Mouse (Mus musculus) hindbrain, embryonic 15.5 days (tissue): ENCODE measurements around the gene Gm49366. TPM values are rescaled to one million over a fixed set of nuclear protein-coding genes. Genes with fewer than 3 reads are reported as not detected.
"Not testable (repeated sequence)": the region's sequence is repeated elsewhere in the genome, so short reads cannot be mapped to it uniquely, and the experiment has no call there.

Experiments used
- ATAC-seq: fragments of 200-750 bp; cut with Nextera tagmentation; 2 replicates; pipeline ENCODE4 v1.8.0; 2017; ENCODE audit warnings: low read depth, moderate number of reproducible peaks, moderate TSS enrichment; ENCODE audit not compliant: low FRiP score
- H3K27ac ChIP-seq: fragments of 300-500 bp; sonication (generic); replicated peaks from 2 replicates; pipeline ENCODE4 v1.5.1; 2015; ENCODE audit warnings: mild to moderate bottlenecking, inconsistent platforms
- H3K27me3 ChIP-seq: fragments of 300-500 bp; sonication (generic); 2 replicates; pipeline ENCODE4 v1.6.1; 2015; ENCODE audit warnings: control low read depth, inconsistent platforms
- H3K36me3 ChIP-seq: fragments of 300-500 bp; sonication (generic); 2 replicates; pipeline ENCODE4 v1.6.1; 2015; ENCODE audit warnings: control low read depth, inconsistent platforms
- H3K4me1 ChIP-seq: fragments of 300-500 bp; sonication (generic); replicated peaks from 2 replicates; pipeline ENCODE4 v1.6.1; 2015; ENCODE audit warnings: control low read depth, inconsistent platforms
- H3K4me2 ChIP-seq: fragments of 300-500 bp; sonication (generic); 2 replicates; pipeline ENCODE4 v1.6.1; 2015; ENCODE audit warnings: moderate library complexity, mild to moderate bottlenecking, inconsistent platforms
- H3K4me3 ChIP-seq: fragments of 300-500 bp; sonication (generic); 2 replicates; pipeline ENCODE4 v1.5.1; 2015; ENCODE audit warnings: mild to moderate bottlenecking, inconsistent platforms
- H3K9ac ChIP-seq: fragments of 300-500 bp; sonication (generic); 2 replicates; pipeline ENCODE4 v1.6.1; 2015; ENCODE audit warnings: inconsistent platforms
- H3K9me3 ChIP-seq: fragments of 300-500 bp; sonication (generic); 2 replicates; pipeline ENCODE4 v1.6.1; 2016; ENCODE audit warnings: control low read depth, inconsistent platforms
- WGBS: fragments of 180-500 bp; shearing (Covaris S2); methylation state at CpG from one replicate; pipeline ENCODE4 v1.1.7; 2015; 5-methylcytosine and 5-hydroxymethylcytosine counted together
- polyA plus RNA-seq: library from polyadenylated mRNA; unstranded; fragments of >200 nt; fragmentation: Nextera tagmentation; extraction: Ambion mirVana; gene quantifications from 2 replicates; pipeline ENCODE4 v1.2.1, GENCODE M21; 2015

Gm49366 gene
- polyA plus RNA-seq, 1 experiment from 2014 or later: not detected

DNA sequence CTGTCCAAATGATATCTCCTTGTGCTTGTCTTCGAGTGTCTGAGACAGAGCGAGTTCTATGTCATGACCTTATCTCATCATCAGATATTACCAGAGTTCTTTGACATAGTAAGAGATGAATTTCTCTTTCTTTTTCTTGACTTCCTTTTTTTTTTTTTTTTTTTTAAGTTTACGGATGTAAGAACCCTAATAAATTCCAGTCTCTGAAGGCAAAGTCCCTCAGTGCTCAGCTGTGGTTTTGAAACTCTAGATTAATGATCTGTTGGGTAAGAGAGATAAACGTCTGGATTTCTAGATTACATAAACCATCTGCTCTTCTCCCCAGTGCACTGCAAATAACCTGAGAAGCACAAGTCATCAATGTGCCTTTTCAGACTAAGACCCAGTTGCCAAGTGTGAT, 4.6 kb upstream of the Gm49366 start:
- ATAC-seq: no peak
- Histone ChIP-seq H3K4me1 (0 out of 2 replicates have a peak, but pooled peaks cover 4% of the 10 kb centered on the region), H3K9me3 (no peaks in the 10 kb centered on the region), H3K4me2 (no peak overlapping the region), H3K36me3 (no peaks in the 10 kb centered on the region), H3K4me3 (no peak overlapping the region), H3K27me3 (0 out of 2 replicates have a peak, but pooled peaks cover 4% of the 10 kb centered on the region), H3K9ac (no peak overlapping the region), H3K27ac (no peak overlapping the region)
- WGBS: 66% methylated on average over 4 of the region's 4 CpGs

DNA sequence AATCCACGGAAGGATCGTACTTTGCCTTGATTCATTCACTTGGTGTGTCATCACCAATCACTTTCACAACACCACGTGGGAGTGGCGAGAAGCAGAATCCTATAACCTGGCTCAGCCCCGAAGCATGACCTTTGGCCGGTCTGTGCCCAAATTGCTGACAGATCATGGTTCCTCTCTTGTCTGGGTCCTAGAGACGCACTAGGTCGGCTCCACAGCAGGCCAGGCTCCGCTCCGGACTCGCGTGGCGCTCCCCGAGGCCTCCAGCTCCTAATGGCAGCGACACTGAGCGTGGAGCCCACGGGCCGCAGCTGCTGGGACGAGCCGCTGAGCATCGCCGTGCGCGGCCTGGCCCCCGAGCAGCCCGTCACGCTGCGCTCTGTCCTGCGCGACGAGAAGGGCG, 494 bp upstream of the Gm49366 start, which contains the start of gene Acot4:
Gene Acot4 (plus strand): TSS at position 139 of the 400 bp plus-strand sequence.
- Histone ChIP-seq H3K4me2 (peak within 1 kb of the TSS; percentile 62), H3K4me3 (peak within 1 kb of the TSS; percentile 48), H3K9ac (peak within 1 kb of the TSS; percentile 45)
- H3K36me3 ChIP-seq, H3K27ac ChIP-seq, H3K27me3 ChIP-seq, H3K4me1 ChIP-seq, H3K9me3 ChIP-seq: not testable (repeated sequence)
- peak; percentile 51; the same call in 1 of the 2 replicates for ATAC-seq
- 5% methylated on average over 32 of the region's 32 CpGs for WGBS

DNA sequence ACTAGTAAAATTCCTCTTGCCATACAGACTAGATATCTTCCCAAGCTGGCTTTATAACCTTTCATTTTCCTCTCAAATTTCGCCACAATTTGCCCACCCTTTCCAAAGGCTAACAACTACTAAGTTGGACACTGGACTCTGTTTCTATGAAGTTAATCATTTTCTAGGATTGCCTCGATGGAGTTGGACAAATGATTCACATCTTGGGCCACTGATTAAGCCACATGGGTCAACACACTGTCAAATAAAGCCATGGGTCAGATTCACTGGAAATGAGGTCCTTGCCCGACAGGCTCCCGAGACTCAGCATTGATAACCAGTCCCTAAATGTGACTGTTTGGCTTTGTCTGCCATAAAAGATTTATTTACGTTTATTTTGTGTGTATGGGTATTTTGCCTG, 3.5 kb downstream of the Gm49366 start:
- H3K36me3 ChIP-seq: no peaks in the 10 kb centered on the region
- H3K9ac ChIP-seq: no peak overlapping the region
- no peaks in the 10 kb centered on the region for H3K9me3 ChIP-seq
- no peak overlapping the region for H3K27ac ChIP-seq
- H3K4me1 ChIP-seq: 0 out of 2 replicates have a peak, but pooled peaks cover 4% of the 10 kb centered on the region
- ATAC-seq: no peak
- H3K4me2 ChIP-seq: no peak overlapping the region
- no peak overlapping the region for H3K4me3 ChIP-seq
- H3K27me3 ChIP-seq: 0 out of 2 replicates have a peak, but pooled peaks cover 4% of the 10 kb centered on the region
- 88% methylated on average over 5 of the region's 5 CpGs for WGBS

DNA sequence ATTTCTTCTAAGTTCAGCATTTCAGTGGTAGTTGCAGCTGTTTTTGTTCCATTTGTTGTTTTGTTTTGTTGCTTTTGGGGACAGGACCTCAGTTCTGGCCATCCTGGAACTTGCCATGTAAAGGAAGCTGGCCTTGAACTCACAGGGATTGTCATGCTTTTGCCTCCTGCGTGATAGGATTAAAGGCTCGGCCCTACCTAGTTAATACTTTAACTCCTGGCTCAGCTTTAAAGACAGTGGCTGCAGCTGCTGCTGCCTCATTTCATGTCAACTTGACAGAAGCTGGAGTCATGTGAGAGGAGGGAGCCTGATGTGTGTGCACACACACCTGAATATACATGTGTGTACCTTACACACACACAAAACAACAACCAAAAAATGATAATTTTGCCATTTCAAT, 5.3 kb downstream of the Gm49366 start:
- no peak for ATAC-seq
- WGBS: 83% methylated on average over 2 of the region's 2 CpGs
- H3K4me3 ChIP-seq: no peak overlapping the region
- no peaks in the 10 kb centered on the region for H3K36me3 ChIP-seq
- H3K4me2 ChIP-seq: no peak overlapping the region
- H3K9me3 ChIP-seq: 0 out of 2 replicates have a peak, but pooled peaks cover 7% of the 10 kb centered on the region
- no peaks in the 10 kb centered on the region for H3K4me1 ChIP-seq
- H3K27me3 ChIP-seq: no peaks in the 10 kb centered on the region
- H3K27ac ChIP-seq: no peak overlapping the region
- no peak overlapping the region for H3K9ac ChIP-seq

DNA sequence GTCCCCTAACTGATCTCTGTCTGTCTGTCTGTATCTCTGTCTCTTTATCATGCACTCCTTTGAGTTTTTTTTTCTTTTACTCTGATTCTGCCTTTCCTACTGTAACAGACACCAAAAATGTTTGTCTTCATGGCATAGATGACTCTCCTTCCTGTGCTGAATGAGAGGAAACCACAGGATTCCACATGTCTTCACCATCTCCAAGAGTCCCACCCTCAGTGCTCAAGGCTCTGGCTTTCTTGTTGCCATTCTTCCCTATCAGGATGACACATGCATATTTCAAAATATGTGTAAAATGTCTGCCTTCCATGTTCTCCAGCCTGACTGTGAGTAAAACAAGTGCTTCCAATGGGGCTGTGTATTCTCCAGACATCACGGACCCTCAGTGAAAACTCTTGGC, 8.2 kb downstream of the Gm49366 start:
- H3K27me3 ChIP-seq: no peaks in the 10 kb centered on the region
- 0 out of 2 replicates have a peak, but pooled peaks cover 7% of the 10 kb centered on the region for H3K9me3 ChIP-seq
- ATAC-seq: no peak
- H3K9ac ChIP-seq: no peak overlapping the region
- H3K27ac ChIP-seq: no peak overlapping the region
- H3K4me2 ChIP-seq: no peak overlapping the region
- WGBS: 100% methylated on average over 1 of the region's 1 CpGs
- no peaks in the 10 kb centered on the region for H3K36me3 ChIP-seq
- no peaks in the 10 kb centered on the region for H3K4me1 ChIP-seq
- no peak overlapping the region for H3K4me3 ChIP-seq

DNA sequence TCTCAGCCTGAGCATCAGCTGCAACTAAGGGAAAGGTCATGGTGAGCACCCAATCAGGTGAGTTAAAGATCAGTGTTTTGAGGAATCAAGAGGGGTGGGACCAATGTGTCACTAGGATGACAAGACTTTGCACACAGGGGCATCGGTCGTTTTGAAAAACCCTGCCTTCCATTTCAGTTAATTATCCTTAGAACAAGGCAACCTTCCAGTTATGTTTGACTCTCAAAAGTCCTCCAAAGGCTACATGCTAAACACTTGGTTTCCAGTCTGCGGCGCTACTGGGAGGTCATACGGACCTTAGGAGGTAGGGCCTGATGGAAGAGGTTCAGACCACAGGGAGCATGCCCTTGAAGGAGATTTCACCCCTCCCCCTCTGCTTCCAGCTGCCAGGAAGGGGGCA, 12.0 kb downstream of the Gm49366 start:
- not testable (repeated sequence) for H3K27ac ChIP-seq, H3K4me1 ChIP-seq, H3K4me2 ChIP-seq, H3K36me3 ChIP-seq, ATAC-seq, H3K4me3 ChIP-seq, H3K9me3 ChIP-seq, H3K27me3 ChIP-seq, H3K9ac ChIP-seq
- 88% methylated on average over 5 of the region's 5 CpGs for WGBS

DNA sequence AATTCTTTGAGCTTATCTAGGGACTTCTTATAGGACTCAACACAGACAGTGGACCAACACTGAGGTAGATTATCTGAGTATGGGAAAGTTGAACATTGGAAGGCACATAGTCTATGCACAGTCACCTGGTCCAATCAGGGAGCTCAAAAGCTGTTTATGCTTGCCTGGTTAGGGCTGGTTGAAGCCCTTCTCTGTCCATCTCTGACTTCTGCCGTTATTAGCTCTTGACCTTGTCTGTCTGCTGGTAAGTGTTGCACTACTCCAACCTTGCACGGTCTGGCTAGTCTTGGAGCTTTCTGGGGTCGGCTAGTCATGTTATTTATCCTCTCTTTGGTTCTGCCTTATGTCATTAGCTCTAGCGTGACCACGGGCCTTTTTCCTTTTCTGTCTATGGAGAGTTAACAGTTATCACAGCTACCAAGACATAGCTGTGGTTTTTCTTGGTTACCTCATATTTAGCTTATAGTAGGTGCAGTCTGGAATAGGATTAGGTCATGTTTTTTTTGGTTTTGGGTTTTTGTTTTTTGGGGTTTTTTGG, 13.3 kb downstream of the Gm49366 start, which contains the start of gene Acot3:
Gene Acot3 (plus strand): TSS at position 208 of the 538 bp plus-strand sequence.
- Histone ChIP-seq H3K27ac (no peak within 1 kb of the TSS), H3K4me2 (peak within 1 kb of the TSS; percentile 86), H3K36me3 (no peaks in the 10 kb centered on the region), H3K9ac (no peak within 1 kb of the TSS), H3K9me3 (0 out of 2 replicates have a peak, but pooled peaks cover 7% of the 10 kb centered on the region), H3K4me1 (peaks cover 5% of the 10 kb centered on the region), H3K27me3 (0 out of 2 replicates have a peak, but pooled peaks cover 3% of the 10 kb centered on the region), H3K4me3 (peak within 1 kb of the TSS; percentile 50; the same call in 1 of the 2 replicates)
- WGBS: 87% methylated on average over 5 of the region's 5 CpGs
- ATAC-seq: no peak

DNA sequence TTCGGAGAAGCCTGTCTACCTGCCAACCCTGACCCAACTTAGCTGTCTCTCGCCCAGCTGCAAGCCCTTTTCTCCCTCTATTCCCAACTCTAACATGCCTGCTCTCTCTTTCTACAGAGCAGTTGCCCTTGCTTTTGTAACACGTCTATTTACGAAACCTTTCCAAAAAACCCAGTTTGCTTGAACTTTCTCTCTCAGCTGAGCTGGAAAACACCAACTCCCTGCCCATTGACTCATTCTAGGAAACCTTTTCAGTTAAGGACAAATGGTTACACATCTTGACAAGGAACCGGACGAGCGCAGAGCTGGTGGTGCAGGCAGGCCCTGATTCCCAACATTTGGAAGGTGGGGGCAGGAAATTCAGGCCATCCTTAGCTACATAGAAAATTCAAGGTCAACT, 13.9 kb downstream of the Gm49366 start:
- H3K9ac ChIP-seq: no peak overlapping the region
- no peak overlapping the region for H3K27ac ChIP-seq
- H3K36me3 ChIP-seq: no peaks in the 10 kb centered on the region
- WGBS: 89% methylated on average over 7 of the region's 7 CpGs
- 0 out of 2 replicates have a peak, but pooled peaks cover 3% of the 10 kb centered on the region for H3K27me3 ChIP-seq
- peaks cover 5% of the 10 kb centered on the region for H3K4me1 ChIP-seq
- H3K4me2 ChIP-seq: peak overlapping the region; percentile 86; the same call in 1 of the 2 replicates
- H3K9me3 ChIP-seq: 0 out of 2 replicates have a peak, but pooled peaks cover 7% of the 10 kb centered on the region
- no peak for ATAC-seq
- peak overlapping the region; percentile 50; the same call in 1 of the 2 replicates for H3K4me3 ChIP-seq

DNA sequence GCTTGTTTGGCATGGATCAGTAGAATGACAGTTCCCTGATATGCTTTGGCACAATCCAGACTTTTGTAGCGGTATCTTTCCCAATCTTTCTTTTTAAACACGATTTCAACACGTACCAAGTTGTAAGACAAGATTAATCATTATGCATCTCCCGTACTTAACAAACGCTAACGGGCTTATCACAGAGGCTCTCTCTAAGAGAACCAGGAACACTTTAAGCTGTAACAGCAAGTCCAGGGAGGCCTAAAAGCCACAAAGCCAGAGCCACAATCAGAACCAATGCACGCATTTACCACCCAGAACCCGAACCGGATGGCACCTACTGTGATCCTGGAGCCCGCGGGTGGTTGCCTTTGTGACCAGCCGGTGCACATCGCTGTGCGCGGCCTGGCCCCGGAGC, 14.4 kb downstream of the Gm49366 start:
- 0 out of 2 replicates have a peak, but pooled peaks cover 5% of the 10 kb centered on the region for H3K9me3 ChIP-seq
- H3K4me3 ChIP-seq: peak overlapping the region; percentile 50
- no peak for ATAC-seq
- H3K27ac ChIP-seq: no peak overlapping the region
- H3K36me3 ChIP-seq: no peaks in the 10 kb centered on the region
- H3K4me1 ChIP-seq: peaks cover 5% of the 10 kb centered on the region
- H3K9ac ChIP-seq: peak overlapping the region; percentile 34
- peak overlapping the region; percentile 86 for H3K4me2 ChIP-seq
- 11% methylated on average over 16 of the region's 16 CpGs for WGBS
- H3K27me3 ChIP-seq: 0 out of 2 replicates have a peak, but pooled peaks cover 3% of the 10 kb centered on the region

DNA sequence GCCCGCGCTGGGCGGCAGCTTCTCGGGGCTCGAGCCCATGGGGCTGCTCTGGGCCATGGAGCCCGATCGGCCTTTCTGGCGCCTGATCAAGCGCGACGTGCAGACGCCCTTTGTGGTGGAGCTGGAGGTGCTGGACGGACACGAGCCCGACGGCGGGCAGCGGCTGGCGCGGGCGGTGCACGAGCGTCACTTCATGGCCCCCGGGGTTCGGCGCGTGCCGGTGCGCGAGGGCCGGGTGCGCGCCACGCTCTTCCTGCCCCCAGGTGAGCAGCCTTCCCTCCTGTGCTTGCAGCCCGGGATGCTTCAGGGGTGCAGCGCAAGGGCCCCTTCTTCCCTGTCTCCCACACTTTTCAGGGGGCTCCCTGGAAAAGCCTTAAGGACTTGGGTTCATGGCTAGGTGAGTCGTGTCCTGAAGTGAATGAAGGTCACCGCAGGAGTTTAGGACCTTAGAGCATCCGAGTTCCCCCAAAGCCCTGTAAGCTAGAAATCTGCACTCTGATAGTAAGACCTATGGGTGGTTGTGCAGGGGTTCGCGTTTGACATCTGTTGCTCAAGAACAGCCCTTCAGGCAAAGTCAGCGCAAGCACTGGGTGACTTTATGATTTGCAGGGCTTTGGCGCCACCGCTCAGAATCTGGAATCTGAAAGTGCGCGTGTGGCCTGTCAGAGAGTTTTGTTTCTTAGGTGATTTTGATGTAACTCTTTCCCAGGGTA, 15.1 kb downstream of the Gm49366 start:
- WGBS: 3% methylated on average over 33 of the region's 46 CpGs
- Histone ChIP-seq H3K9me3 (no peaks in the 10 kb centered on the region), H3K4me1 (peaks cover 5% of the 10 kb centered on the region), H3K27ac (no peak overlapping the region), H3K9ac (peak overlapping the region; percentile 34), H3K4me2 (peak overlapping the region; percentile 86), H3K4me3 (peak overlapping the region; percentile 50), H3K27me3 (0 out of 2 replicates have a peak, but pooled peaks cover 3% of the 10 kb centered on the region), H3K36me3 (no peaks in the 10 kb centered on the region)
- ATAC-seq: no peak

DNA sequence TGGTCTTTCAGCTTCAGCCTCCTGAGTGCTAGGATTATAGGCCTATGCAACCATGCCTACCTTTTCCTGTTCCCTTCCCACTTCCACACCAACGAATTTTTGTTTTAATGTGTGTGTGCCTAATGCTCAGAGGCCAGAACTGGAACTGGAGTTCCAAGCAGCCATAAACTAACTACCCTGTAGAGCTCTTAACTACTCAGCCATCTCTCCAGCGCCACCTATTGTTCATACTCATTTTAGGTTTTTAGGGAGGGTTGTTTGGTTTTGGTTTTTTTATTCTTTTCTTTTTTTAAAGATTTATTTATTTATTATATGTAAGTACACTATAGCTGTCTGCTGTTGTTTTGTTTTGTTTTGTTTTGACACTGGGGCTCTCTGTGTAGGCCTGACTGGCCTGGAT, 22.2 kb downstream of the Gm49366 start:
- no peak overlapping the region for H3K4me2 ChIP-seq
- H3K36me3 ChIP-seq: no peaks in the 10 kb centered on the region
- H3K4me3 ChIP-seq: no peak overlapping the region
- no peaks in the 10 kb centered on the region for H3K27me3 ChIP-seq
- no peaks in the 10 kb centered on the region for H3K9me3 ChIP-seq
- no peak for ATAC-seq
- H3K9ac ChIP-seq: no peak overlapping the region
- 30% methylated on average over 2 of the region's 2 CpGs for WGBS
- no peaks in the 10 kb centered on the region for H3K4me1 ChIP-seq
- no peak overlapping the region for H3K27ac ChIP-seq

DNA sequence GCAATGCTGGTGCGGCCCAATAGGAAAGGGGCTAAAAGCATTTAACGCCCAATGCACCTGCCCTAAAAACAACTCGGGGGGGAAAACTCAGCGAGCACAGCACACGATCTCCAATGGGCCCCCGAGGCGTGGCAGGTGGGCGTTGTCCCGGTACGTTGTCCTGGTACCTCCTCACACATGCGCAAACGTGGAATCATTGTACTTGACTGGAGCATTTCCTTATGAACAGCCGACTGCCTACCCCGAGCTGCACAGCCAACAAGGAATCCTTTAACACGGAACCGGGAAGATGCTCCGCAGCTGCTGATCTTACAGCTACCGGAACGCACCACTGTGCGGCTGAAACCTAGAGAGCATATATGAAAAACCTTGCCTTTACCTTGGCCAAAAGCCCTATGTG, 23.6 kb downstream of the Gm49366 start:
- no peaks in the 10 kb centered on the region for H3K4me1 ChIP-seq
- no peaks in the 10 kb centered on the region for H3K27me3 ChIP-seq
- no peak overlapping the region for H3K4me2 ChIP-seq
- no peaks in the 10 kb centered on the region for H3K9me3 ChIP-seq
- no peak for ATAC-seq
- H3K4me3 ChIP-seq: no peak overlapping the region
- 95% methylated on average over 20 of the region's 20 CpGs for WGBS
- H3K27ac ChIP-seq: no peak overlapping the region
- H3K9ac ChIP-seq: no peak overlapping the region
- no peaks in the 10 kb centered on the region for H3K36me3 ChIP-seq
